Mouse (Mus musculus): Measurements from ENCODE around the gene Lif.

- TF ChIP-seq POLR2A (IDR thresholded peaks at IDR 0.05; ENCODE audit: insufficient read depth, low read length), result no peak
- TF ChIP-seq CTCF (IDR thresholded peaks at IDR 0.05; ENCODE audit: low read depth, low read length), result no peak
Observed at GRCm38 (mm10) chr11:4294047-4294446, 36.7 kb downstream of the Lif start.

Data from ES-Bruce4 (cell line).